Mouse (Mus musculus) embryonic facial prominence, embryonic 12.5 days (tissue): ENCODE data around the gene Rasgrp3. TPM values are rescaled to one million over a fixed set of nuclear protein-coding genes. Genes with fewer than 3 reads are reported as not detected.

Source experiments
- ATAC-seq: fragments of 200-750 bp; cut with Nextera tagmentation; 2 replicates; pipeline ENCODE4 v1.8.0; 2017; ENCODE audit not compliant: insufficient number of reproducible peaks, insufficient read depth, low FRiP score, low TSS enrichment
- H3K27ac ChIP-seq: fragments of 300-500 bp; sonication (generic); 2 replicates; pipeline ENCODE4 v1.5.1; 2016; ENCODE audit warnings: mild to moderate bottlenecking
- H3K27me3 ChIP-seq: fragments of 300-500 bp; sonication (generic); 2 replicates; pipeline ENCODE4 v1.6.1; 2016; ENCODE audit warnings: mild to moderate bottlenecking, moderate library complexity
- H3K36me3 ChIP-seq: fragments of 300-500 bp; sonication (generic); 2 replicates; pipeline ENCODE4 v1.6.1; 2016; ENCODE audit warnings: mild to moderate bottlenecking
- H3K4me1 ChIP-seq: fragments of 300-500 bp; sonication (generic); 2 replicates; pipeline ENCODE4 v1.6.1; 2016
- H3K4me2 ChIP-seq: fragments of 300-500 bp; sonication (generic); replicated peaks from 2 replicates; pipeline ENCODE4 v1.6.1; 2016; ENCODE audit warnings: mild to moderate bottlenecking, moderate library complexity
- H3K4me3 ChIP-seq: fragments of 300-500 bp; sonication (generic); 2 replicates; pipeline ENCODE4 v1.5.1; 2016; ENCODE audit warnings: mild to moderate bottlenecking
- H3K9ac ChIP-seq: fragments of 300-500 bp; sonication (generic); 2 replicates; pipeline ENCODE4 v1.6.1; 2016; ENCODE audit warnings: mild to moderate bottlenecking, moderate library complexity
- H3K9me3 ChIP-seq: fragments of 300-500 bp; sonication (generic); 2 replicates; pipeline ENCODE4 v1.6.1; 2016; ENCODE audit warnings: mild to moderate bottlenecking, moderate library complexity
- WGBS: fragments of 180-500 bp; shearing (Covaris S2); methylation state at CpG from one replicate; pipeline ENCODE4 v1.1.7; 2016; 5-methylcytosine and 5-hydroxymethylcytosine counted together
- polyA plus RNA-seq: library from polyadenylated mRNA; unstranded; fragments of >200 nt; fragmentation: Nextera tagmentation; extraction: Ambion mirVana; gene quantifications from 2 replicates; pipeline ENCODE4 v1.2.1, GENCODE M21; 2016

Rasgrp3 gene
- polyA plus RNA-seq, 1 experiment from 2014 or later, result 9.7 TPM

- H3K27me3 ChIP-seq, result no peaks in the 10 kb centered on the region
- no peak overlapping the region for H3K27ac ChIP-seq
- H3K4me3 ChIP-seq, result peak overlapping the region; percentile 87
- H3K4me1 ChIP-seq, result peaks cover 9% of the 10 kb centered on the region; the same call in 1 of the 2 replicates
- H3K4me2 ChIP-seq, result peak overlapping the region; percentile 77
- no peak for ATAC-seq
- 41% methylated on average over 11 of the region's 11 CpGs for WGBS
- peaks cover 5% of the 10 kb centered on the region; the same call in 1 of the 2 replicates for H3K36me3 ChIP-seq
- H3K9me3 ChIP-seq, result no peaks in the 10 kb centered on the region
- peak overlapping the region; percentile 78 for H3K9ac ChIP-seq
Observed at GRCm38 (mm10) chr17:75550771-75551413, 115.2 kb downstream of the Rasgrp3 start.

GRCm38 (mm10) chr17:75551512-75552400, 116.1 kb downstream of the Rasgrp3 start, which contains the start of gene Fam98a:
Gene Fam98a (minus strand): TSS chr17:75551946.
- Histone ChIP-seq H3K27ac (no peak within 1 kb of the TSS), H3K4me3 (peak within 1 kb of the TSS; percentile 87), H3K4me2 (peak within 1 kb of the TSS; percentile 77), H3K27me3 (no peaks in the 10 kb centered on the region), H3K9ac (peak within 1 kb of the TSS; percentile 78), H3K4me1 (peaks cover 9% of the 10 kb centered on the region; the same call in 1 of the 2 replicates), H3K36me3 (no peaks in the 10 kb centered on the region), H3K9me3 (no peaks in the 10 kb centered on the region)
- peak; percentile 99 for ATAC-seq
- WGBS, result under 1% methylated on average over 56 of the region's 56 CpGs

DNA sequence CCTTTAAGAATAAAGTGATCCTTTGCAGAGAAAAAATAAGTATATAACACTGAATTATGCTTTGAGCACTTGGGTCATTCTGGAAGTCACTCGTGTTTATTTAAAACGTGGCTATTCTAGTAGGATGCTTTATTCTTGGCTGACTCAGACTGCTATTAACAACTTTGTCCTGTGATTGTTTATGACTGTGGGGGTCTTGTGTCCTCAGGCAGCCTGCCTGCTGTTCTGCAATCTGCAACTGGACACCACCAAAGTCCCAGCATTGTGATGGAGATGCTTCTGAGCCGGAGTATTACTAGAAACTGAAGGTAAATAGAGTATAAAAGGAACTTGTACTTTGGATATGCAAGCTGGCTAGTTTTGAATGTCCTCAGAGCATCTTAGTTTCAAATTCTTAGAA, 121.3 kb downstream of the Rasgrp3 start:
- ATAC-seq, result no peak
- Histone ChIP-seq H3K4me2 (no peak overlapping the region), H3K4me3 (no peak overlapping the region), H3K9ac (no peak overlapping the region), H3K4me1 (no peaks in the 10 kb centered on the region), H3K9me3 (0 out of 2 replicates have a peak, but pooled peaks cover 6% of the 10 kb centered on the region), H3K36me3 (no peaks in the 10 kb centered on the region), H3K27ac (no peak overlapping the region), H3K27me3 (no peaks in the 10 kb centered on the region)
- 45% methylated on average over 3 of the region's 3 CpGs for WGBS

DNA sequence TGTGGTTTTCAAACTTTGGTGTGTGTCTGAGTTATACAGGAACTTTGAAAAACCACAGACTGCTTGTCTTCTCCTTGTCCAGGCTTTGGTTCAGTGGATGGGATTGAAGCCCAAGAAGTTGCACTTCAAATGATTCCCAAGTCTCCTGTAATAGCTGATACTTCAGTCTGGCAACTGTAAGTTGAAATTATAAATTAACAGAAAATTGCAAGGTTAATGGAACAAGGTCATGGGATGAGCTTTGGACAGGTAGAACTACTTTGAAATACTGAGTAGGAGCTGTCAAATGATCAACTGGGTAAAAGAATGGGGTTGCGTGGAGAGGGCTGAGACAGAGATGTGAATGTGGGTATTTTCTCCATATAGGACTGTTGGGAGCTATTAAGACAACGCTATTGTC, 122.3 kb downstream of the Rasgrp3 start:
- H3K9ac ChIP-seq, result no peak overlapping the region
- no peak overlapping the region for H3K4me3 ChIP-seq
- H3K36me3 ChIP-seq, result no peaks in the 10 kb centered on the region
- H3K4me1 ChIP-seq, result no peaks in the 10 kb centered on the region
- no peak overlapping the region for H3K4me2 ChIP-seq
- H3K9me3 ChIP-seq, result 0 out of 2 replicates have a peak, but pooled peaks cover 6% of the 10 kb centered on the region
- WGBS, result 91% methylated on average over 2 of the region's 2 CpGs
- no peak for ATAC-seq
- H3K27ac ChIP-seq, result no peak overlapping the region
- no peaks in the 10 kb centered on the region for H3K27me3 ChIP-seq

DNA sequence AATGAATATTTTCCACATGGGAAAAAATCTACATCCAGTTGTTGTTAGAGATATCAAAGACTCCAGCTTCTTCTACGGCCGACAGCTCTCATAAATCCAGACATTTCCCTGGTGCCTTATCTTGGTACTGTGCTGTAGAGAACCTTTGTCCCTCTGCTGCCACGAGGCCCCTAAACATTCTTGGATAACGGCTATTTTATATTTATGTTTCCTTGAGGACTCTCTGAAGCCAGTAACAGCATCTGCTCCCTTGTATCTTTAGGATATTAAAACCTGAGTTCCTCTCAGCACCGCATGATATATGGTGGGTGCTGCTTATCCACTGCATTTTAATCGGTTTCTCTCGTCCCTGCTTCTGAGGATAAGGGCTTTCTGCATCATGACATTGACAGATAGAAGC, 139.9 kb downstream of the Rasgrp3 start:
- no peaks in the 10 kb centered on the region for H3K9me3 ChIP-seq
- H3K36me3 ChIP-seq, result no peaks in the 10 kb centered on the region
- 78% methylated on average over 7 of the region's 7 CpGs for WGBS
- H3K4me3 ChIP-seq, result no peak overlapping the region
- H3K4me2 ChIP-seq, result no peak overlapping the region
- H3K27ac ChIP-seq, result no peak overlapping the region
- ATAC-seq, result no peak
- H3K9ac ChIP-seq, result no peak overlapping the region
- H3K27me3 ChIP-seq, result no peaks in the 10 kb centered on the region
- H3K4me1 ChIP-seq, result no peaks in the 10 kb centered on the region

Other genes starting within 250 kb of the Rasgrp3 start
- 25.7 and 29.5 TPM in 2 replicates for gene Fam98a, start 116.0 kb downstream of the Rasgrp3 start, polyA plus RNA-seq